Mouse (Mus musculus) myocyte (in vitro differentiated cells): ENCODE measurements around the gene Fgf18. TPM values are rescaled to one million over a fixed set of nuclear protein-coding genes. Genes with fewer than 3 reads are reported as not detected.

Experiments used
- H3K27me3 ChIP-seq: one replicate; pipeline ENCODE4 v1.6.1; 2011; ENCODE audit not compliant: control insufficient read depth, insufficient read depth, insufficient read length
- H3K36me3 ChIP-seq: one replicate; pipeline ENCODE4 v1.6.1; 2011; ENCODE audit not compliant: control insufficient read depth, insufficient read depth
- H3K4me2 ChIP-seq: one replicate; pipeline ENCODE4 v1.6.1; 2011; ENCODE audit warnings: low read depth, control low read depth
- H3K4me3 ChIP-seq: one replicate; pipeline ENCODE4 v1.5.1; 2011; ENCODE audit warnings: mild to moderate bottlenecking, control low read depth, moderate library complexity
- H3K79me2 ChIP-seq: one replicate; pipeline ENCODE4 v1.6.1; 2011; ENCODE audit not compliant: control insufficient read depth, insufficient read depth
- H3ac ChIP-seq: one replicate; pipeline ENCODE4 v1.6.1; 2011; ENCODE audit not compliant: control insufficient read depth, insufficient read length
- CEBPB ChIP-seq: IDR thresholded peaks from 2 replicates; pipeline ENCODE4 v1.6.1; 2011; ENCODE audit warnings: mild to moderate bottlenecking, moderate library complexity; ENCODE audit not compliant: poor library complexity, insufficient read depth, severe bottlenecking
- E2F4 ChIP-seq: IDR thresholded peaks from one replicate; pipeline ENCODE4 v1.6.1; 2011; ENCODE audit warnings: mild to moderate bottlenecking, control low read depth, moderate library complexity; ENCODE audit not compliant: insufficient read depth
- MAX ChIP-seq: IDR thresholded peaks from one replicate; pipeline ENCODE4 v1.6.1; 2011; ENCODE audit warnings: low read depth, mild to moderate bottlenecking, control low read depth
- MYOD1 ChIP-seq, 3 experiments: IDR thresholded peaks; one replicate each; pipeline ENCODE4 v1.6.1; 2011; ENCODE audit warnings: control low read depth in 2 of 3, low read depth in 2 of 3, mild to moderate bottlenecking in 2 of 3, moderate library complexity in 1 of 3; ENCODE audit not compliant: insufficient read length in 2 of 3, control insufficient read depth in 1 of 3
- MYOG ChIP-seq, 3 experiments: IDR thresholded peaks; one replicate each; pipeline ENCODE4 v1.6.1; 2011; ENCODE audit warnings: control low read depth in 2 of 3, low read depth in 2 of 3, mild to moderate bottlenecking in 2 of 3; ENCODE audit not compliant: insufficient read length in 2 of 3, control insufficient read depth in 1 of 3, insufficient read depth in 1 of 3
- POLR2A ChIP-seq: IDR thresholded peaks from one replicate; pipeline ENCODE4 v1.6.1; 2011; ENCODE audit warnings: low read depth, mild to moderate bottlenecking, control low read depth, moderate library complexity; ENCODE audit not compliant: insufficient read length
- POLR2AphosphoS2 ChIP-seq: IDR thresholded peaks from one replicate; pipeline ENCODE4 v1.6.1; 2011; ENCODE audit warnings: low read depth, control low read depth; ENCODE audit not compliant: insufficient read length
- REST ChIP-seq: IDR thresholded peaks from one replicate; pipeline ENCODE4 v1.6.1; 2011; ENCODE audit warnings: mild to moderate bottlenecking, control low read depth, moderate library complexity; ENCODE audit not compliant: insufficient read depth, insufficient read length
- SRF ChIP-seq: IDR thresholded peaks from one replicate; pipeline ENCODE4 v1.6.1; 2011; ENCODE audit warnings: low read depth; ENCODE audit not compliant: control insufficient read depth, insufficient read length
- TCF12 ChIP-seq: IDR thresholded peaks from one replicate; pipeline ENCODE4 v1.6.1; 2011; ENCODE audit warnings: mild to moderate bottlenecking, control low read depth; ENCODE audit not compliant: poor library complexity, insufficient read depth, severe bottlenecking
- TCF3 ChIP-seq: IDR thresholded peaks from one replicate; pipeline ENCODE4 v1.6.1; 2011; ENCODE audit warnings: low read depth, control low read depth; ENCODE audit not compliant: insufficient read length
- USF1 ChIP-seq: IDR thresholded peaks from one replicate; pipeline ENCODE4 v1.6.1; 2011; ENCODE audit warnings: low read depth, mild to moderate bottlenecking, control low read depth, moderate library complexity
- polyA plus RNA-seq: library from polyadenylated mRNA; unstranded; fragments of >200 nt; fragmentation: generic; extraction: Trizol; gene quantifications from one replicate; pipeline ENCODE4 v1.2.1, GENCODE M21; 2012; ENCODE audit warnings: missing spikeins

The Fgf18 gene
- polyA plus RNA-seq, 1 experiment, result 0.07 TPM

GRCm38 (mm10) chr11:33071358-33071922 is 75.8 kb downstream of the Fgf18 start:
- Histone ChIP-seq H3K4me3 (no peak overlapping the region), H3K79me2 (no peaks in the 10 kb centered on the region), H3K27me3 (no peaks in the 10 kb centered on the region), H3K4me2 (no peak overlapping the region), H3K36me3 (no peaks in the 10 kb centered on the region), H3ac (no peak overlapping the region)
- TF ChIP-seq SRF (no peak), MAX (no peak), MYOD1 (IDR thresholded peaks at IDR 0.05; ENCODE audit: control insufficient read depth in 1 of 3, insufficient read length in 2 of 3, low read depth in 2 of 3) (no peak), MYOG (IDR thresholded peaks at IDR 0.05; ENCODE audit: control insufficient read depth in 1 of 3, insufficient read depth in 1 of 3, insufficient read length in 2 of 3, low read depth in 2 of 3) (no peak), CEBPB (no peak), USF1 (no peak), TCF12 (no peak), REST (no peak), E2F4 (no peak), POLR2A (no peak)

- Histone ChIP-seq H3K36me3 (no peaks in the 10 kb centered on the region), H3K79me2 (no peaks in the 10 kb centered on the region), H3K27me3 (no peaks in the 10 kb centered on the region), H3ac (no peak overlapping the region), H3K4me3 (no peak overlapping the region), H3K4me2 (no peak overlapping the region)
- no peak for TF ChIP-seq USF1
- TF ChIP-seq MYOD1 (IDR thresholded peaks at IDR 0.05; ENCODE audit: control insufficient read depth in 1 of 3, insufficient read length in 2 of 3, low read depth in 2 of 3), result no peak
- TF ChIP-seq MAX, result no peak
- TF ChIP-seq POLR2AphosphoS2, result no peak
- no peak for TF ChIP-seq MYOG (IDR thresholded peaks at IDR 0.05; ENCODE audit: control insufficient read depth in 1 of 3, insufficient read depth in 1 of 3, insufficient read length in 2 of 3, low read depth in 2 of 3)
- no peak for TF ChIP-seq TCF3
- no peak for TF ChIP-seq POLR2A
- no peak for TF ChIP-seq REST
- no peak for TF ChIP-seq TCF12
- no peak for TF ChIP-seq SRF
- no peak for TF ChIP-seq CEBPB
- no peak for TF ChIP-seq E2F4
Measured at GRCm38 (mm10) chr11:33070520-33070919, 76.7 kb downstream of the Fgf18 start.

Other genes starting within 250 kb of the Fgf18 start
- 244 TPM for gene Npm1, start 15.8 kb upstream of the Fgf18 start, polyA plus RNA-seq
- not detected for gene Tlx3, start 56.2 kb upstream of the Fgf18 start, polyA plus RNA-seq
- gene Gm12117, start 129.3 kb upstream of the Fgf18 start, polyA plus RNA-seq, result not detected